Mouse (Mus musculus): Measurements from ENCODE around the gene Tmem117. TPM values are rescaled to one million over a fixed set of nuclear protein-coding genes. Genes with fewer than 3 reads are reported as not detected.

The Tmem117 gene
- total RNA-seq, 4 experiments from 2014 or later = 10.2 to 13.9 (median 12.8) TPM

DNA sequence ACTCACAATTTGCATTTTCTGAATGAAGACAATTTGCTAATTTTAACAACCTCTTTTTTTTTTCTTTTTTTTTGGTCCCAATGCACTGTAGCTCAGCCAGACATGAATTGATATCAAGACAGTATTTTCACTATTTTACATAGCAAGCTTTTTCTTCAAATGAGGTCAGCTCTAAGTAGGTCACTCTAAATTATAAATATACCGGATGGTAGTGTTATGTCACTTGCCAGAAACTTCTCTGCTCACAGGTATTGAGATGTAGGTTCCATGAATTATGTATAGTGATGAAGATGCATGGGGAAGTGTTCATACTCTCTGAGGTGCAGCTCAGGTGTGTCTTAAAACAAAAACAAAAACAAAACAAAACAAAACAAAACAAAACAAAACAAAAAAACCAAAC lies 264.2 kb downstream of the Tmem117 start:
- DNase-seq (ENCODE audit: low spot score) = no peak

DNA sequence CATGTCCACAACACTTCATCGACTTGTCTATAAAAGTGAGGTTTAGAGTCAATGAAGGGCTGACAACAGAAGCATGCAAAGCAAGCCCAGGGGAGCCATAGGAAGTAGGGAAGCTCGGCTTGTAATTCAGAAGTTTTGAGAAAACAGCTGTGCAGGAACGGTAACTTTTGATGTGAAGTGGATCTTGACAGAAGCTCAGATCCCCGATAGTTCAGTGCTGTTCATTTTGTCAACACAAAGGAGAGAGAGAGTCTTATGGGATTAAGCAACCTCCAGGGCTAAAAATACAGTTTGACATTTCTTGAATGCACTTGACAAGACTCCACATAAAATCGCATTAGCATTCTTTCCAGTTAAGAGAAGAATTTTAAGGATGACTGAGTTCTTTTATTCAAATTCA lies 265.1 kb downstream of the Tmem117 start:
- DNase-seq (ENCODE audit: low spot score) = no peak

DNA sequence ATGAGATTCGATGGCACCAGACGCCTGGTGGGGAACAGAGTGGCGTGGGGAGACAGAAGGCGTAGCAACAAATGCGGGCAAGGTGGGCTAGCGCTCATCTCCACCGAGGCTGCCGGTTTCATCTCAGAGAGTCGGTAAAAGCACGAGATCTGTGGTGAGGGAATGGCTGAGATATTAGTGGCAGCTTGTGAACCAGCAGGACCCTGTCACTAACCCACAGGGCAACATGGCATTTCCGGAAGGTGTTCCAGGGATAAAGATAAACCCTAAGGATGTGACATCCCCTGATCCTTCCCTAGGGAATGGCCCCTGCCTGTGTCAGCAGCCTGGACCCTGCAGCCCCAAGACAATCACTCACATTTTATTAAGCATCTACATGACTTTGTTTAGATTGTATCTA lies 266.6 kb downstream of the Tmem117 start:
- DNase-seq (ENCODE audit: low spot score) = no peak

DNA sequence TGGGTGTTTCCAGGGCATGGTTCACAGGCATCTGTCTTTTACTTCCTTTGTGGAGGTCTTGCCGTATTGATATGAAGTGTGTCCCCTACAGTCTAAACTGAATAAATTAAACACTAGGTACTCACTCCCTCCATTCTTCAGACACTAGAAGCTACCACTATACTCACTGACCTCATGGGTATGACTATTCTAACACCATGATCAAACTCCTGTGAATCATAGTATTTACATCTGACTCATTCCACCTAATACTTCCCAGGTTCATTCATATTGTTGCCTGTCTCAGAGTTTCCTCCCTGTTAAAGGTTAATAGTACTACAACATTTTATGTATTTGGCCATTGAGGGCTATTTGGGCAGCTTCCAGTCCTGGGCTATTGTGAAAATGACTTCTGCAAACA lies 274.2 kb downstream of the Tmem117 start:
- DNase-seq (ENCODE audit: low spot score) = no peak

DNA sequence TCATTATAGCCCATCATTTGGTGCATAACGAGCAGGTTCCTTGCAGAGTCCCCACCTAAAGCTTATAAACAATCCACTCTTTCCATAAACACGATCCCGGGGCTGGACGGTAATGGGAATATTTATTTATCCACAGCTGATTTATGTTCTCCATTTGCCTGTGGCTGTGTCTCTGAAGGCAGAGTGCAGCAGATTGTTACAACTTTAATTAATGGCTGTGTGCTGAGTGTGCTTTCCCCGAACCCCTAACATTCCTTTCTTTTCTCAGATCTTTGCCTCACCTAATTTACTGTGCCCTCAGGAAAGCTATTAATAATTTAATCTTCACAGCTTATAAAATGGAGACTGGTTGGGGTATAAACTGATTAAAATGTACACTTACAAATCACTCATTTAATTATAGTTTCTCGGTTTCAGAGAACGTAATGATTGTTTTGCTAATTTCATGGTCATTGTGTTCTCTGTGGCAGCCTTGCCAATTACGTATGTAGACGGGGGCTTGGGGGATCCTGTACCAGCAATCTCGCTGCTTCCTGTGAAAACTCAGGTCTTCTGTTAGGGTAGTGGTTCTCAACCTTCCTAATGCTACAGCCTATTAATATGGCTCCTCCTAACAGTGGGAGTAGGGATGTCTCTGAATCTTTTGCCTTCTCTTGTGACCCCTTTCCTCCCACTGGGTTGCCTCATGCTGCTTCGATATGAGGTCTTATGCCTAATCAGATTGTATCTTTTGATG lies 275.8 kb downstream of the Tmem117 start:
- no peak for DNase-seq (ENCODE audit: low spot score)

DNA sequence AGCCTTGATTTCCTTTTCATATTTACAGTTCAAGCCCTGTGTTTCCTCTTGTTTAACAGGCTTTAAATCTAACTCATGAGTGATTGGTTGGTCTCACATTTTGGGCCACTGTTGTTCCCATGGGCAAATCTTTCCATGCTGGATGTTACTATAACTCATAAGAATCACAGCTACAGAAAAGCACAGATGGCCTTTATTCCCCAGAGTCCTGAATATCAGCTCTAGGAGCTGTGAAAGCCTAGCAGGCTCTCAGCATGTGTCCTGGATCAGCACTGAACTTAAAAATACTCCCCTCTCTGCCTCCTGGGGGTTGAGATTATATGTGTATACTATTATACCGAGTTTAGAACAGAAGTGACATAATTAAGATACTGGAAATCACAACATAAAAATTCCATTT lies 292.6 kb downstream of the Tmem117 start:
- DNase-seq (ENCODE audit: low spot score) = no peak

DNA sequence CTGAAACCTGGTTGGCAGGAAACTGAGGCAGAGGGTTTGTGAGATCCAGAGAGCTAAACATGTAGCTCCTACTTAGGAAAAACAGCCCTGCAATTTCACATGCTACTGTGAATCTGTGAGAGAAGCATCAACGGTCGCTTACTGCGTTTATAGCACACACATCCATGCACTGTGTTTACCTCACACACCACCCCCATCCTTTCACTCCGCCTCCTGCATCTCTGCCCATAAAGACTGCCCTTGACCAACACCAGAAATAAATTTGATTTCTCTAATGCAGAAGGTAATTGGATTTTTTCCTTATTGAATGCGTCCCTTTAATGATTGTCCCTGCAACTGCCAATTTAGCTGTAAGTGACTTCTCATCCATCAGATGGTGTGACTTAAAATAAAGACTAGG lies 299.0 kb downstream of the Tmem117 start:
- DNase-seq (ENCODE audit: low spot score) = no peak

DNA sequence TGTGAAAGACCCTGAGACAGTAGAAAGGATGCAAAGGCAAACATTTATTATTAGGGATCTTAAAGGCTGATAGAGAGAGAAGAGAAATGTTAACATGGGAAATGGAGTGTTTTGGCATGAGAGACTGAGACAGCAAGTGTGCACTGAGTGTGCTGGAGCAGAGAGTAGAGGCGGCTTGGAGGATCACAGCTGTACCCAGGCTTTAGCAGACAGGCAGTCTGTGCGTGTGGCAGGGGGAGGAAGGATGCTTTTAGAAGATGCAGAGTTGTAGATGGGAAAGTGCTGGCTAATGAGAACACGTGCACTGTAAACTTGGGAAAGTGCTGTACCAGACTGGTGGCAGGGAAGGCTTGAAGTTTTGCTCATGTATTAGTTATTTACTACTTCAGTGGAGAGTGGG lies 301.7 kb downstream of the Tmem117 start:
- no peak for DNase-seq (ENCODE audit: low spot score)

DNA sequence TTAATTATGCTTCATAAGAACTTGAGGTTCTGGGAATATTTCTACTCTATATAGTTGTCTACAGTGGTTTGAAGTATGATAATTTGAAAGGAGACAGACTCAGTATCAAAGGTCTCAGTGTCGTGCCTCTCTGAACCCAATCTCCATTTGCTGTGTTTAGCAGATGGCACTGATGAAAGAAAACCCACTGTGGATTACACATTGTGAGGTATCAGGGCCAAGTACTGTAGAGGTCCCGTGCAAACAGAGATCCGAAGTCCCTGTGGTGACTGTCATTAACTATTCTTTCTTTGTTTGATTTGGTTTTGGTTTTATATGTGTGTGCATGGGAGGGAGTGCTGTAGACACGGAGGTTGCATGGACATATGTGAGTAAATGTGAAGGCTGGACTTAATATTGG lies 304.0 kb downstream of the Tmem117 start:
- no peak for DNase-seq (ENCODE audit: low spot score)

DNA sequence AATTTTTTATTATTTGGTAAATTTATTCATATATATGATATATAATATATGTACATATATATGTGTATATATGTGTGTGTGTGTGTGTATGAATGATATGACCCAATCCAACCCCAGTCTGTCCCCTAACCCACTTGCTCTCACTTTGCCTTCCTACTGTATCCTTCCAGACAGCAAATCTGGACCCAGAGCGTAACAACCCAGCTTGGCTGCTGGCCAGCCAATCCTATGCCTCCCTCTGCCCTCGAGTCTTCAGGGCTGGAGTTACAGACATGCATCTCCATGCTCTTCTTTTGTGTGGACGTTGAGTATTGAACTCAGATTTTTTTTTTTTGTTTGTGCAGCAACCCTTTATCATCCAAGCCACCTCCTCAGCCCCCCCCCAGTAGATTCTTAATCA lies 304.4 kb downstream of the Tmem117 start:
- DNase-seq (ENCODE audit: low spot score) = no peak

DNA sequence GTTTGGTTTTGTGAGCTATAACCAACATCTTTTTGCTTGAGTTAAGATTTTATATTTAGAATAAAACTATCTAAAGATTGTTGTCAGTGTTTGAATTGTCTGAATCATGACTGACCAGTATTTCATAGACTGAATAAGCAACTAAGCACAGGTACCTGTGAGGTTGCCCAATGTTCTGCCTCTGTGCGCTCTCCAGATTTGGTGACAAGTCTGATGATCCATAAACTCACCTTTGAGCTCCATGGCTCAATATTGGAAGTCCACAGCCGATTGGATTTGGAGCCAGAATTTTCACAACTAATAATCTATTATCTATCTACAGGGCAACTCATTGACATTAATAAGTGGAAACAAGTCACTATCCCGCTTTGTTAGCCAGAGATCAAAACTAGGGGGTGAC lies 312.9 kb downstream of the Tmem117 start:
- no peak for DNase-seq (ENCODE audit: low spot score)

DNA sequence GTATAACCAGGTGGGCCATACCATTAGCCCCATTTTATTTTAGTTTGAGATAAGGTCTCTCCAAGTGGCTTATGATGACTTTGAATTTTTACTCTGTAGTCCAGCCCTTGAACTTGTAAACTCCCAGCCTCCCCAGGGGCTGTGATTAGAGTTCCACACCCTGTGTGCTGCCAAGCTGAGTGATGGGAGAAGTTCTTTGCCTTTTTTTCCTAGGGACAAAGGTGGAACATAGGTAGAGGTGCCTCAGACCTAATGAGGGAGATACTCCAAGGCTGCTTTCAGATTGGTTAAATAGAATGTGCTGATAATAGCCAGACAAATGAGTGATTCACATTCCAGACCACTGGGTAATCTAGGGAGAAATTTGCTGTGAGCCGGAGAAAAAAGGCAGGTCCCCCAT lies 313.4 kb downstream of the Tmem117 start:
- DNase-seq (ENCODE audit: low spot score) = no peak

DNA sequence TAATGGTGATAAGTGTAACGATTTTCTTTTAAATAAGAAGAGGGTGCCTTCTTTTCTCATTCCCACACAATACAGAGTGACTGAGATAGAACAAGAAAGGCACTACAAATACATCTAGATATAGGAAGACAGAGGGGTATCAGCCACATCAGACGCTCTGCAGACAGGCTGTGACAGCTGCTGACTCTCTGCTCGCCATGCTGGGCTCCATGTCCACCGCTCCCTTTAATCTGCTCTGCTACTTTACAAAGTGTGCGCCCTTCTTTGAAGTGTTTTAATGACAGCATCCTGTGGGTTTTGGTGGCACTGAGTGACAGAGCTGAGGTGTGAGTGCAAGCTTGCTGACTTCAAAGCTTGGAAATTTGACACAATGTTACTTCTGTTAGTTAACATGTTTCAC lies 314.9 kb downstream of the Tmem117 start:
- no peak for DNase-seq (ENCODE audit: low spot score)

DNA sequence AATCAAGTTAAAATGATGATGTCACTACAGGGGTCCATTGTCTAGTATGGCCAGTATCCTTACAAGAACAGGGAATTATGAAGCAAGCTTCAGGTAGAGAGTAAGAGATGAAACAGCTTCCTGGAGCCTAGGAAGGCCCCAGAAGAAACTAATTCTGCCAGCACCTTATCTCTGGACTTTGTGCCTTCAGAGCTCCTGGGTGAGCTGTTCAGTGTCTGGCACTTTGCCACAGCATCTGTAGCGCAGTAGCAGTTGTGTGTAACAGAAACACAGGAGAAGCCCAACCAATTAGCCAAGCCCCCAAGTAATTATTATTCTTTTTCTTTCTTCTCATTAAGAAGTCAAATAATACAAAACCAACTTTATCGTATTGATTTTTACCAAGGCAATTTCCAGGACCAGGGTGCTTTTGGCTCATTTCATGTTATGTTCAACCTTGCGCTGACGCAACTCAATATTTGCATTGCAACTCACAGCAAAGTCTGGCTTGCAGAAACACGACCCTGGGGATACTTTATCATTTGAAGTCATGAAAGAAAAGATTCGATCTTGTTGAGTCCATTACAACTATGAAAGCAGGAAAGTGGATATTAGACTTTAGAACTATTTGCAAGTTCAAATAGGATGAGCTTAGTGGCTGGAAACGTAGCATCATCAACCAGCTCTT lies 322.5 kb downstream of the Tmem117 start:
- no peak for DNase-seq (ENCODE audit: low spot score)

DNA sequence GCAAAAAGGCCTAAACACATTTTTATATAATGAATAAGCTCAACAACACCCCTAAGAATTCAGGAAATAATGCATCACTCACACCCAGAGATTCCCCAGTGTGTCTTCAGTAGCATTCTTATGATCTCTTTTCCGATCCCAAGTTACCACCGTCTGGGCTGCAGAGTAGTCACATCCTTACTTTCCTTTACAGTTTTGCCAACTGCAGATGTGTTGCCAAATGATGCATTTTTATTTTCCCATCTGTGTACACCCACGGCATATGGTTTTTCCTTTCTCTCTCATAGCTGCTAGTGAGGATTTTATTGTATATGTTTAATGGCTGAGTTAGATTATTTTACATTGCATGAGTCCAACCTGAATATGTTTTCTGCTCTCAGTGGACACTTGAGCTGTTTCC lies 327.7 kb downstream of the Tmem117 start:
- DNase-seq (ENCODE audit: low spot score) = no peak

DNA sequence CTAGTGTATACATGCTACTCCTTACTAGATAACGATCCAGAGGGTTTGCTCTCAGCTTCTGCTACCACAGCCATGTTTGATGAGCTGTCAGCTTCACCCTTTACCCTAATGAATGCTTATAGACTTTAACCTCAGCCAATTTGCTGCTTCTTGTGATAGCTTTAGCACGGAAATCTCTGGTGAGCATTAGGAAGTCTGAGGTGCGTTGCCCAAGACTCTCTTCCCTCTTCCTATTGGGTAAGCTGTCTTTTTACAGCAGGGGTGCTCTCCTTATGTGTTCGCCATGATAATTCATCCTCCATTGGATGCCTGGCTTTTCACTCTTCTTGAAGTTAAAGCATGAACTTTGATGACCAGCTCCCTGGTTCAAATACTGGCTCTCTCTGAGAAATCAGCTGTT lies 328.2 kb downstream of the Tmem117 start:
- DNase-seq (ENCODE audit: low spot score) = no peak

DNA sequence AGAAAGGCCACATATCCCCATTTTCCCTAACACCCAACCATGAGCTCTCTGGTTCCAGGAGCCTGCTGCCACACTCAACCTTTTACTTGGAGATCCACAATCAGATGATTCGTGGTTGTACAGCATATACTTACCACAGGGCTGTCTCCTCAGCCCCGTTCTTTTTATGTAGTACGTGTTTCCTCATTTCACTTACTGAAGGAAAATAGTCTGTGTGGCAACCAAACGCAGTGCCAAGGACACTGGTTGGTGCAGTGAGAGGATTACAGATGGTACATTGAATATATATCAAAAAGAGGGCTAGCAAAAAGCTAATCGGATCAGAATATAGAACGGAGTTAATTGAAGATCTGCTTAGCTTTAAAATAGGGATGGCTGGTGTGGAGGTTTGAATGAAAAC lies 338.0 kb downstream of the Tmem117 start:
- DNase-seq (ENCODE audit: low spot score) = no peak

DNA sequence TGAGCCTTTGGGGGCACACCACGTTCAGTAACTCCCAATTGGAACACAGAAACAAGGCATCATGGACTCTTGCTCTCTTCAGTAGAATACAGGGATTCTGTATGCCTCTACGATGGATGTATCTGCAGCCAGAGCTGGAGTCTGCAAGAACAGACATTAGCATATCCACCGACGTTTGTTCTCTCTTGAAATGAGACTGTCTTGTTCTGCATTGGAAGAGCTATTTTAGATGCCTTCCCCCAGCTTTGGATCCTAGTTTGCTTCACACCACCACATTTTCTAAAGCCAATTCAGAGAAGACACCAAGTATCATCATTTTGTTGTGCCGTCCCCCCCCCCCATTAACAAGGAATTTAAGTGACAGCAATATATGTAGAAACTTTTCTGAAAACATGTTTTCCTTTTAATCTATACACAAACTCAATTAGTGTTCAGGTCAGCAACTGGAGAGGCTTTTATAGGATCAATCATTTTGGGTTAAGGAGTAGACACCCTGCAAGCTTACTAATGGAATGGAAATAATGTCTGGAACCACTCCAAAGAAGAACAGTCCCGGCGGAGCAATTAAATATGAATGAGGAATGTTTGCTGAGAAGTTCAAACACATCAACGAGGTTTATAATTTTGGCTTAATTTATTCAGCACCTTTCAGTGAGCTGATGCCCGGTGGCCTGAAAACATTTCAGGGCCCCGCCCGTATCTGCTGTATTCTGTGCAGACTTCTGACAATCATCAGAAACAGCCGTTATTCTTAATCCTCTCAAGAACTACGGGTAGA lies 339.6 kb downstream of the Tmem117 start:
- DNase-seq (ENCODE audit: low spot score) = no peak

DNA sequence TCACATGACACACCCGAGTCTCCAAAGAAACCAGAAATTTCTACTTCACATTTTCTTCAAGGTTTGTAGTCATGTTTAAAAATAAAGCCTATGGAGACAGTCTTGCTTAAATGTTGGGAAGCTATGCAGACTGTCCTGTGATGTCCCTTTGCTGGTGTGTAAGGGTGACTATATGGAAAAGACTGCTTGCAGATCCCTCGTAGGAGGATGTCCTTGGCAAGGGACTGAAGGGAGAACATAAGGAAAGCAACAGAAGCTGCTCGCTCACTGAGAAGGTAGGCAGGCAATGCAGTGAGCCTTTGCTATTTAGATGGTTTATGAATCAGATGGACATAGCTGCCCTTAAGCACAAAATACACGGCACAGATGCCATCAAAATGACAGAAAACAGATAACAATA lies 352.8 kb downstream of the Tmem117 start:
- DNase-seq (ENCODE audit: low spot score) = no peak

DNA sequence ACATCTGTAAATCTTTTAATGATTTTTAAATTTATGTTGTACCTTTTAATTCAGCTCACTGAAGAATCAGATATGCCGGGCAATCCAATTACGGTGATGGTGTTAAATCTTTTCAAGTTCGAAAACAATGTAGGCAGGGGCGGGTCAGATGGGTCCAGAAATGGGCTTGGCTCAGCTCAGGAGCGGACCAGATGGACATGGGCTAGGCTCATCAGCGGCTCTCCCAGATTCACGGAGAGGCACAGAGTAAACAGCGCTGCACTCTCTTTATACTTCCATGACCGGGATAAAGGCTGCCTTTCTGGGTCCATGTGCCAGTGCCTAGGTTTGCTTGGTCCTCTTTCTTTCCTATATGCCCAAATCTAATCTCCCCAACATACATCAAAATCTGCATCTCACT lies 366.3 kb downstream of the Tmem117 start:
- DNase-seq (ENCODE audit: low spot score) = no peak

DNA sequence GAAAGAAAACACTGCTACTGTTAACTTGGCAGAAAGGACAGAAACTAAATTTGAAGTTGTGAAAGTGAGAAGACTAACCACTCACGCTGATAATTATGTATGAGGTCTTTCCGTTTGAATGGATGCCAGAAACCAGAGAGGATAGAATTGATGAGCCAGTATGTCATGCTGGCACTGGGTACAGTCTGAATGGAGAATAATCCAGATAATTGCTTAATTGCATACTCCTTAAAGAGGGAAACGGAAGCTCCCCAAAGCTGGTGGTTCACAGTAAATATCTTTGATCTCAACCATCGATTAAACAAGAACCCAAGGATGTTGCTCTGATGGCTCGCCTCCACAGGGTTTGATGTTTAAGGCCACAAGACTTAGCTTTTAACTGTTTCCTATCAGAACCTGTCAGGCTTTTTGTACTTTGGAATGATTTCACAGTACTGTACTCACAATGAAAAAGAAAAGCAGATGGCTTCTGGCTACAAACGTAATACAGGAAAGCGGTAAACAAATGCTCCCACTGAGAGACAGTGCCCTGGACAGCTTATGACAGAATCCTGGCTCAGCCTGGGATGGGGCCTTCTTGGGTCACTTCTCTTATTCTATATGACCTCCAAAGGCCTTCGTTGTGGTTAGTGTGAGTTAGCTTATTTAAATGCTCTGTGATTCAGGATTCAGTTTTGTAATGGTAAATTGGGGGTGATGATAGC lies 376.2 kb downstream of the Tmem117 start:
- no peak for DNase-seq (ENCODE audit: low spot score)

DNA sequence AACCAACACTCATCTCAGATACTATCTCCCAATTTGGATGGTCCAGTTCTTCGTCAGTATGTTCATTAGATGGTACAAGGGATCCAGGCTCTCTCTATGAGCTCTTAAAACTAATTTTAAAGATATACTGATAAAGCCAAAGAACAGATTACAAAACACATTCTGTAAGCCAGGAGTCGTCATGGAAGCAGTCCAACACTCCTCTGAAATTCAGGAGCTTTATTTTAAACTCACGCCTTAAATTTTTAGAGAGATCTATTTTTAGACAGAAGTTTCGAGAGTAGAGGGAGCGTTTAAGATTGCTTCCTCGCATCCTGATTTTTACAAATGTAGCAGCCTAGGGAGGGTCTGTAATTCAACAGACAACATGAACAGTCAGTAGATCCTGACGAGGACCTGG lies 393.2 kb downstream of the Tmem117 start:
- no peak for DNase-seq (ENCODE audit: low spot score)

Measured in heart, adult 8-10 months (tissue).